Mouse (Mus musculus) neural tube, embryonic 13.5 days (tissue): ENCODE results near the gene Mrrf. TPM values are rescaled to one million over a fixed set of nuclear protein-coding genes. Genes with fewer than 3 reads are reported as not detected.

ENCODE experiments used
- ATAC-seq: fragments of 200-750 bp; cut with Nextera tagmentation; 2 replicates; pipeline ENCODE4 v1.8.0; 2017; ENCODE audit warnings: low read depth, mild to moderate bottlenecking, moderate TSS enrichment, moderate library complexity
- H3K27ac ChIP-seq: fragments of 300-500 bp; sonication (generic); replicated peaks from 2 replicates; pipeline ENCODE4 v1.5.1; 2015; ENCODE audit warnings: moderate library complexity, mild to moderate bottlenecking, inconsistent platforms
- H3K27me3 ChIP-seq: fragments of 300-500 bp; sonication (generic); 2 replicates; pipeline ENCODE4 v1.6.1; 2015; ENCODE audit warnings: mild to moderate bottlenecking, inconsistent platforms
- H3K36me3 ChIP-seq: fragments of 300-500 bp; sonication (generic); 2 replicates; pipeline ENCODE4 v1.6.1; 2015; ENCODE audit warnings: mild to moderate bottlenecking, inconsistent platforms
- H3K4me1 ChIP-seq: fragments of 300-500 bp; sonication (generic); replicated peaks from 2 replicates; pipeline ENCODE4 v1.6.1; 2015; ENCODE audit warnings: inconsistent platforms
- H3K4me2 ChIP-seq: fragments of 300-500 bp; sonication (generic); 2 replicates; pipeline ENCODE4 v1.6.1; 2015; ENCODE audit warnings: inconsistent platforms, mild to moderate bottlenecking, moderate library complexity
- H3K4me3 ChIP-seq: fragments of 300-500 bp; sonication (generic); 2 replicates; pipeline ENCODE4 v1.5.1; 2015; ENCODE audit warnings: mild to moderate bottlenecking, inconsistent platforms
- H3K9ac ChIP-seq: fragments of 300-500 bp; sonication (generic); 2 replicates; pipeline ENCODE4 v1.6.1; 2015; ENCODE audit warnings: moderate library complexity, mild to moderate bottlenecking, inconsistent platforms
- H3K9me3 ChIP-seq: fragments of 300-500 bp; sonication (generic); 2 replicates; pipeline ENCODE4 v1.6.1; 2016; ENCODE audit warnings: inconsistent platforms
- WGBS: fragments of 180-500 bp; shearing (Covaris S2); methylation state at CpG from one replicate; pipeline ENCODE4 v1.1.7; 2015; 5-methylcytosine and 5-hydroxymethylcytosine counted together
- polyA plus RNA-seq: library from polyadenylated mRNA; unstranded; fragments of >200 nt; fragmentation: Nextera tagmentation; extraction: Ambion mirVana; gene quantifications from 2 replicates; pipeline ENCODE4 v1.2.1, GENCODE M21; 2015

Gene Mrrf
- polyA plus RNA-seq, 1 experiment from 2014 or later, result 30.7 TPM

DNA sequence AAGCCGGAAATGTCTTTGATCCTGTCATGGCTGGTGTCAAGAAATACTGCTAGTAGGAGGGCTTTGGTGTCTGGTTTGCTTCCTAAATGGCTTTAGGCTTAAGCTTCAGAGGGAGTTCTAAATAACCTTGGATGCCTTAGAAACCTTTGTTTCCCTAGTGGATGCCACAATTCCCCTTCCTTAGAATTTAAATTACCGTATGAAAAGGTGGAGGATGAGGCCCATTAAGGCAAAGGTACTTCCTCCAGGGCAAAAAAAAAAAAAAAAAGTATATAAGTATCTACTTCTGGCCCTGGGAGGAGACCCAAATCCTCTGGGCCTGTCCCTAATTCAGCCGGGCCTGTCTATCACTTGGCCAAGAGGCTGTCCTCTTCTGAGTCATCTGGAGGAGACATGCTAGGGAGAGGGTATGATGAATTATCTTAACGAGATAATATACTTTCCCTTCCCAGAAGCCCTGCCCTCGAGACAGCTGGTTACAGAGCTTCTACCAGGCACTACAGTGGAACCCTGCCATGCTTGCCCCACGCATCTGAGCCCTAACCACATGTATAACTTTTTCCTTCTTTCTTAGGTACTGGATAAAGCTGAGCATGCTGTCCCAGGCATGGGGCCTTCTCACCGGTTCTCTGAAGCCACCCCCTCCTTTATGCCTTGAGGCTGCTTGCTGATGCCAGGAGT, 86.1 kb downstream of the Mrrf start:
- H3K4me3 ChIP-seq, result no peak overlapping the region
- no peak overlapping the region for H3K9ac ChIP-seq
- H3K27ac ChIP-seq, result no peak overlapping the region
- H3K9me3 ChIP-seq, result no peaks in the 10 kb centered on the region
- no peak for ATAC-seq
- 57% methylated on average over 7 of the region's 7 CpGs for WGBS
- no peaks in the 10 kb centered on the region for H3K36me3 ChIP-seq
- no peak overlapping the region for H3K4me2 ChIP-seq
- no peaks in the 10 kb centered on the region for H3K4me1 ChIP-seq
- H3K27me3 ChIP-seq, result 0 out of 2 replicates have a peak, but pooled peaks cover 4% of the 10 kb centered on the region

DNA sequence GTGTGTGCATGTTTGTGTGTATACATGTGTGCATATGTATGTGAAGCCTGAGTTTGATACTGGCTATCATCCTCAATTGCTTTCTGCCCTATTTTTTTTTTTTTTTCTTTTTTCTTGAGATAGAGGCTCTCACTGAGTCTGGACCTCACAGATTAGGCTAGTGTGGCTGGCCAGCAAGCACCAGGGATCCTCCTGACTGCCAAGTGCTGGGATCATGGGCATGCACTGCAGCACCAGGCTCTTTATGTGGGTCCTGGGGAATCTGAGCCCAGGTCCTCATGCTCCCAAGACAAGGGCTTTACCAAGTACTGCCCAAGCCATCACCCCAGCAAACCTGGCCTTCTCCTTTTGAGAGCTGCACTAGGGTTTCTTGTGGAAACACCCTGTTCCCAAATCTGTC, 87.2 kb downstream of the Mrrf start:
- H3K4me1 ChIP-seq, result no peaks in the 10 kb centered on the region
- H3K9me3 ChIP-seq, result no peaks in the 10 kb centered on the region
- no peak overlapping the region for H3K4me3 ChIP-seq
- no peaks in the 10 kb centered on the region for H3K36me3 ChIP-seq
- no peak overlapping the region for H3K27ac ChIP-seq
- no peak overlapping the region for H3K9ac ChIP-seq
- 0 out of 2 replicates have a peak, but pooled peaks cover 7% of the 10 kb centered on the region for H3K27me3 ChIP-seq
- no peak overlapping the region for H3K4me2 ChIP-seq
- no peak for ATAC-seq

DNA sequence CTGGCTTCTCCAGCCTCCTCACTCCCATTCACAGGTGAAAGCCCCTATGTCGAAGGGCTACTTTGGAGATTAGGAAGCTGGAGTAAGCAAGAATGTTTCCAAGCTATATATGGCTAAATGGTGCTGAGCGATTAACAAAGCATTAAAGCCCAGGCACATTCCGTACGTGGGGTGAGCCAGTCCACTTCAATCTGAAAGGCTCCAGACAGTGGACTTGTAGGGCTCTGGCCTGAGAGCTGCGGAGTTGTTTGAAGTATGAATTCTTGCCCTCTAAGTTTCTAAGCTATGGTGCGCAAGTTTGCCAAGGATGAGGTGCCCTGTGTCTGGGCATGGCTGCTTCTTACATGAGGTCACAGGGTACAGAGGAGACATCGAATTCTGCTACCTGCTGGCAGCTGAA, 88.0 kb downstream of the Mrrf start:
- 86% methylated on average over 7 of the region's 7 CpGs for WGBS
- Histone ChIP-seq H3K4me1 (no peaks in the 10 kb centered on the region), H3K4me2 (no peak overlapping the region), H3K27ac (no peak overlapping the region), H3K9ac (no peak overlapping the region), H3K27me3 (peaks cover 14% of the 10 kb centered on the region), H3K36me3 (no peaks in the 10 kb centered on the region), H3K9me3 (no peaks in the 10 kb centered on the region), H3K4me3 (no peak overlapping the region)
- ATAC-seq, result no peak

DNA sequence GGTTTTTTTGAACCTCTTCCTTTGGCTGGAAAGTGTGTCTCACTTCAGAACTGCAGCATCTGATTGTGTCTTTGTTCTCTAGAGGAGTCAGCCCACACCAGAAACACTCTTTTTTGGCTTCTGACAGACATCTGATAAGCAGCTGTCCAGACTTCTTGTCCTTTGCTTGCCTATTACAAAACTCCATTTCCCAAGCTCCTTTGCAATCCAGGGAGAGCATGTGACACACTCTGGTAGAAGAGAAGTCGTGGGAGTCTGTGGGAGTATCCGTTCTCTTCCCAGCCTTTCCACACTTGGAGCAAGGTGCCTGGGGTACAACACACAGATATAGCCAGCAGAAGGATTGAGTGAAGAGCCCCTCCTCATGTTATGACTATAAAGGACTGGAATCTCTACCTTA, 88.4 kb downstream of the Mrrf start:
- H3K36me3 ChIP-seq, result no peaks in the 10 kb centered on the region
- H3K4me3 ChIP-seq, result no peak overlapping the region
- 42% methylated on average over 2 of the region's 2 CpGs for WGBS
- no peak for ATAC-seq
- H3K4me2 ChIP-seq, result no peak overlapping the region
- no peak overlapping the region for H3K9ac ChIP-seq
- H3K27me3 ChIP-seq, result peaks cover 17% of the 10 kb centered on the region
- no peaks in the 10 kb centered on the region for H3K4me1 ChIP-seq
- H3K27ac ChIP-seq, result no peak overlapping the region
- H3K9me3 ChIP-seq, result no peaks in the 10 kb centered on the region

DNA sequence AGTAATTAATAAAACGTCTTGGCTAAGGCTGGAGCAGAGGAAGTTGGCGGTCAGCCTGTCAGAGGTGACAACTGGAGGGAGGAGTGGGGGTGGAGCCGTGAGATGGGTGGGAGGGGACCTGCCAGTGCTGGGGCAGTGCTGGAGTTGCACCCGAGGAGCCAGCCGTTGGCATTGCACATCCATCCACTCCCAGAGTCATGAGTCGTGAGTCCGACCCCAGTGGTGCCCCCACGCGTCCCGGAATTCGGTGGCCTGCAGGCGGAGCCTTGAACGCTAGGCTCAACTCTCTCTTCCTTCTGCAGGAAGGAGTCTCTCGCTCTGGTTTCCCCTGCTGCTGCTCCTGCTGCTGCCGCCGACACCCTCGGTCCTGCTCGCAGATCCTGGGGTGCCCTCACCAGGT, 94.2 kb downstream of the Mrrf start, which contains the start of gene Ptgs1:
Gene Ptgs1 (plus strand): TSS at position 61 of the 400 bp plus-strand sequence.
- H3K27ac ChIP-seq, result no peak within 1 kb of the TSS
- H3K4me2 ChIP-seq, result peak within 1 kb of the TSS; percentile 63
- no peak for ATAC-seq
- H3K36me3 ChIP-seq, result no peaks in the 10 kb centered on the region
- no peaks in the 10 kb centered on the region for H3K9me3 ChIP-seq
- WGBS, result 3% methylated on average over 18 of the region's 18 CpGs
- H3K27me3 ChIP-seq, result peaks cover 39% of the 10 kb centered on the region
- H3K4me1 ChIP-seq, result peaks cover 15% of the 10 kb centered on the region
- peak within 1 kb of the TSS; percentile 67 for H3K9ac ChIP-seq
- H3K4me3 ChIP-seq, result peak within 1 kb of the TSS; percentile 38

DNA sequence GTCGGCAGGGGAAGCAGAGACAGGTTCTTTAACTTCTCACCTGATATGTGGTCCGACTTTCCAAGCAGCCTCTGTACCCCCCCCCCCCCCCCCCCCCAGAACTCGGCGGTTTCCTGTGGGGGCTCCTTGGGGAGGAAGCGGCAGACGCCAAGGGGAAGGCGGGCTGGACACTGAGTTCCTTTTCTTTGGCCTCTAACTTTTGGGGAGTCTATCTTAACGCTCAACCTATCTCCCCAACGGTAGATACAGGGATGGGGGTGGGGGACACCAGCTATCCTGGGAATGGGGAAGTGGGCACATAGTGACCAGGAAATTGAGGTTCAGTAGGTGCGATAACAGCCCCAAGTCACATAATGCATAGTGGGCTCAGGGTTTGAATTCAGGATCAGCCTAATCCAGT, 94.8 kb downstream of the Mrrf start:
- no peak for ATAC-seq
- Histone ChIP-seq H3K36me3 (no peaks in the 10 kb centered on the region), H3K27ac (no peak overlapping the region), H3K4me3 (peak overlapping the region; percentile 38), H3K4me2 (peak overlapping the region; percentile 63), H3K9me3 (no peaks in the 10 kb centered on the region), H3K27me3 (peaks cover 37% of the 10 kb centered on the region), H3K4me1 (peaks cover 21% of the 10 kb centered on the region), H3K9ac (peak overlapping the region; percentile 67)
- WGBS, result 42% methylated on average over 8 of the region's 10 CpGs

DNA sequence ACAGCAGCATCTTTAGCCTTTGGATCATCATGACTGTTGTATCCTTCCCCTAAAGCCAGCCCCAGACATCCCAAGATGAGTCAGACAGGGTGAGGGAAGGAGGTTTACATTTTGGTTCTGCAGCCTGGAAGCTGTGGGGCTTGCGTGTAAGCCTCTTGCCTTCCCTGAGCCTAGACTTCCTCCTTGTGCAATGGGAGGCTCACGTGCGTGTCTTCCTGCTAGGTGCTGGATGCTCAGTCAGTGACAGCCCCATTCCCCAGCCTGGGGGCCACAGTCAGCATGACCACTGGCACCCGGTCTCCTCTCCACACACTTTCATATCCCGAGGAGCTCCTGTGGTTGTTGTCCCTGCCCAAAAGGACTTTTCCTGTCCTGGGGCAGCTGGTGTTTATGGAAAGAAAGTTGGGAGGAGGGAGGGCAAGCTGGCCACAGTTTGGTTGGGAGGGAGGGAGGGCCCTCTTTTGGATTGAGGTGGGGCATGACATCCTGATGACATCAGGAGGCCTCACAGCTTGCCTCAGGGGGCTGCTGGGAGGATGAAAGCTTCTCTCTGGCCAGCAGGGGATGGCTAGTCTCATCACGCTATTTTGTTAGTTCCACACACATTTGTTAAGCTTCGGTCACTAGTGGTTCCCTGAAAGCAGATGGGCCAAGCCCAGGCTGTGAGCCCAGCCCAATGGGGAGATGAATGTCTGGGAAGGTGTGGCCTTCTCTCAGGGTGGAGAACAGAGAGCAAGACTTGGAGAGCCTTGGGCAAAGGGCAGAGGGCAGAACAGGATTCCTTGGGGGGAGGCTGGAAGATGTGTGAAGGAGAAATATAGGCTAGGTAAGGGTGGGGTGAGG, 98.6 kb downstream of the Mrrf start:
- Histone ChIP-seq H3K36me3 (no peaks in the 10 kb centered on the region), H3K9me3 (0 out of 2 replicates have a peak, but pooled peaks cover 2% of the 10 kb centered on the region), H3K4me2 (no peak overlapping the region), H3K9ac (no peak overlapping the region), H3K27ac (no peak overlapping the region), H3K4me3 (no peak overlapping the region), H3K4me1 (peaks cover 26% of the 10 kb centered on the region), H3K27me3 (peaks cover 21% of the 10 kb centered on the region)
- ATAC-seq, result no peak
- 74% methylated on average over 7 of the region's 7 CpGs for WGBS

DNA sequence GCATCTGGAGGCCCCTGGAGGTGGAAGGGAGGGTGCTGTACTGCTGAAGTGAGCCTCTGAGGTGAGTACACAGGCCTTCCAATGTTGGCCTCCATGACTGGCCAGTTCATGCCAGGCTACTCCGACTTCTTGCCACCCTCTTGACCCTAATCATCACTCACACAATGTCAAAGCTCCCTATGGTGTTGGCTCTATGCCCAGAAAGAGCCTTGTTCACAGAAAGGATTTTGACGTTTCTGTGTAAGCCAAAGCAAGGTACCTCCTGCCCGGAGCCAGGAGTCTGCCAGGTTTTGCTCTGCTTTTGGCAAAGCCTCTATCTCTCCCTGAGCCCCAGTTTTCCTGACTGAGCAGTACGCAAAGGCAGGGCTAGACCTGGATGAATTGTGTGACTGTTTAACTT, 99.7 kb downstream of the Mrrf start:
- Histone ChIP-seq H3K27ac (no peak overlapping the region), H3K27me3 (peaks cover 9% of the 10 kb centered on the region), H3K4me1 (peaks cover 15% of the 10 kb centered on the region), H3K4me3 (no peak overlapping the region), H3K9me3 (0 out of 2 replicates have a peak, but pooled peaks cover 2% of the 10 kb centered on the region), H3K9ac (no peak overlapping the region), H3K4me2 (no peak overlapping the region), H3K36me3 (no peaks in the 10 kb centered on the region)
- 50% methylated on average over 4 of the region's 4 CpGs for WGBS
- ATAC-seq, result no peak

DNA sequence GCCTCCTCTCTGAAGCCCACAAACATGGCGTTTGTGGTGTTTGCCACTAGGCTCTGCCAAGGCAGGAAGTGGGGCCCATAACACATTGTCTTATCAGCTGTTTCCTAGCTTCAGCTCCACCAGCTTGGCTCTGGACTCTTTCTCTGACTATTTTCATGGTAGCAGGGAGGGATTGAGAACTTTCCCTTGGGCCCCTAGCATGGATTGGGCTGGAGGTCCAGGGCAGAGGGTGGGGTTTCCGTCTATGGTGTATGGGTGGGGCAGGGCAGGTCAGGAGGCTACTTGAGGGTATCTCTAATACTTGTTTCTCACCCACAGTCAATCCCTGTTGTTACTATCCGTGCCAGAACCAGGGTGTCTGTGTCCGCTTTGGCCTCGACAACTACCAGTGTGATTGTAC, 100.7 kb downstream of the Mrrf start:
- ATAC-seq, result no peak
- H3K9me3 ChIP-seq, result 0 out of 2 replicates have a peak, but pooled peaks cover 2% of the 10 kb centered on the region
- H3K4me1 ChIP-seq, result peaks cover 14% of the 10 kb centered on the region
- H3K27ac ChIP-seq, result no peak overlapping the region
- no peak overlapping the region for H3K4me3 ChIP-seq
- no peak overlapping the region for H3K9ac ChIP-seq
- WGBS, result 89% methylated on average over 5 of the region's 5 CpGs
- no peaks in the 10 kb centered on the region for H3K36me3 ChIP-seq
- H3K27me3 ChIP-seq, result 0 out of 2 replicates have a peak, but pooled peaks cover under 1% of the 10 kb centered on the region
- no peak overlapping the region for H3K4me2 ChIP-seq

DNA sequence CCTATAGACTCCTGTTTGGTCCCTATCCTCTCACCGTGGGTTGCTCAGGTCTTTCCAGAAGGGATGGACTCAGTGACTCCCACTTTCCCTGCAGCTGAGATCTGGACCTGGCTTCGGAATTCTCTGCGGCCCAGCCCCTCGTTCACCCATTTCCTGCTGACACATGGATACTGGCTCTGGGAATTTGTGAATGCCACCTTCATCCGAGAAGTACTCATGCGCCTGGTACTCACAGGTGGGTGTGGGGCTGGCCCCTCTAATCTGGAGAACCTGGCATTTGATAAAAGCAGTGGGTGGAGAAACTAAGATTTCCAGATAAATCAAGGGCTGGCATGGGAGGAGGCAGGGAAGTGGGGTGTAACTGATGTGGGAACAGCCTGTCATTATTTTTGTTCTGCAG, 101.4 kb downstream of the Mrrf start:
- H3K36me3 ChIP-seq, result no peaks in the 10 kb centered on the region
- no peak overlapping the region for H3K9ac ChIP-seq
- H3K27ac ChIP-seq, result no peak overlapping the region
- H3K9me3 ChIP-seq, result 0 out of 2 replicates have a peak, but pooled peaks cover 2% of the 10 kb centered on the region
- no peak overlapping the region for H3K4me2 ChIP-seq
- 93% methylated on average over 6 of the region's 6 CpGs for WGBS
- H3K4me1 ChIP-seq, result peaks cover 14% of the 10 kb centered on the region
- no peak for ATAC-seq
- no peak overlapping the region for H3K4me3 ChIP-seq
- no peaks in the 10 kb centered on the region for H3K27me3 ChIP-seq

DNA sequence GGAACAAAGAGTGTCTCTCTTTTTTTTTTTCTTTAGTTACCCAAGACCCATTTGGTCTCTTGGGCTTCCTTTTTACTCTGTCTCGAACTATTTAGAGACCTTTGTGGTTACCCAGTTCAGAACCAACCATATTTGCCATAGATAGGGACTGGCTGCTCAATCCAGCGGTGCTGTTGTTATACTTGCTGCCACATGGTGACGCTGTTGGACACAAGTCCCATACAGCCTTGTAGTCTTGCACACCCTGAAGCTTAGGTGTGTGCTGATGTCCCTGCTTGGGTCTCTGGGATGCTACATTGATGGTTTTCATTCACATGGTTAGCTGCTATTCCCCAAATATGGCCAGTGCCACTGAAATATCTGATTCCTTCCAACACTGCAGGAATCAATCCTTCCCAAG, 102.3 kb downstream of the Mrrf start:
- Histone ChIP-seq H3K9me3 (0 out of 2 replicates have a peak, but pooled peaks cover 2% of the 10 kb centered on the region), H3K27me3 (no peaks in the 10 kb centered on the region), H3K4me3 (no peak overlapping the region), H3K4me1 (peaks cover 14% of the 10 kb centered on the region), H3K4me2 (no peak overlapping the region), H3K36me3 (no peaks in the 10 kb centered on the region), H3K27ac (no peak overlapping the region), H3K9ac (no peak overlapping the region)
- 70% methylated on average over 3 of the region's 3 CpGs for WGBS
- no peak for ATAC-seq

DNA sequence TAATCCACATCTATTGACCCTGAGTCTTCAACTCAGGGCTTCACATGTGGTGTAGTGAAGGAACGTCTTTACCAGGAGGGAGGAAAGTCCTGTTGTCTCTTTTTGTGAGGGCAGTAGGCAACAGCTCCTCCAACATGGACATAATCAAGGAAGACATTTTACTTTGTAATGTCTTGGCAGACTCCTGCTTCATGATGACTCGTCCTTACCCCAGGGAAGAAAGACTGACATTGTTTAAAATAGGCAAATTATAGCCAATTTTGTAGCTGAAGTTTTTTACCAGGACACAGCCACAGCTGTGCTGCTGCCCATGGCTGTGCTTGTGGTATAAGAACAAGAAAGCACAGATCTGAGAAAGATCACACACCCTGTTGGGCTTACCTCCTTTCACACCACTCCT, 102.8 kb downstream of the Mrrf start:
- H3K4me1 ChIP-seq, result peaks cover 14% of the 10 kb centered on the region
- 88% methylated on average over 2 of the region's 2 CpGs for WGBS
- H3K4me2 ChIP-seq, result no peak overlapping the region
- H3K27me3 ChIP-seq, result no peaks in the 10 kb centered on the region
- ATAC-seq, result no peak
- H3K9me3 ChIP-seq, result 0 out of 2 replicates have a peak, but pooled peaks cover 2% of the 10 kb centered on the region
- H3K27ac ChIP-seq, result no peak overlapping the region
- no peak overlapping the region for H3K9ac ChIP-seq
- H3K36me3 ChIP-seq, result no peaks in the 10 kb centered on the region
- no peak overlapping the region for H3K4me3 ChIP-seq
